Mouse (Mus musculus) testis, adult 2 months (tissue): Measurements from ENCODE around the gene Ribc2.

Experiments
- CTCF ChIP-seq: fragments of 200-500 bp; IDR thresholded peaks from 2 replicates; pipeline ENCODE4 v1.5.1; 2012; ENCODE audit warnings: low read depth, mild to moderate bottlenecking, inconsistent platforms, low read length, moderate library complexity; ENCODE audit not compliant: control insufficient read depth, insufficient read depth, insufficient replicate concordance
- POLR2A ChIP-seq: fragments of 200-500 bp; IDR thresholded peaks from 2 replicates; pipeline ENCODE4 v1.6.1; 2012; ENCODE audit warnings: low read depth, mild to moderate bottlenecking, inconsistent platforms, low read length, moderate library complexity; ENCODE audit not compliant: control insufficient read depth

DNA sequence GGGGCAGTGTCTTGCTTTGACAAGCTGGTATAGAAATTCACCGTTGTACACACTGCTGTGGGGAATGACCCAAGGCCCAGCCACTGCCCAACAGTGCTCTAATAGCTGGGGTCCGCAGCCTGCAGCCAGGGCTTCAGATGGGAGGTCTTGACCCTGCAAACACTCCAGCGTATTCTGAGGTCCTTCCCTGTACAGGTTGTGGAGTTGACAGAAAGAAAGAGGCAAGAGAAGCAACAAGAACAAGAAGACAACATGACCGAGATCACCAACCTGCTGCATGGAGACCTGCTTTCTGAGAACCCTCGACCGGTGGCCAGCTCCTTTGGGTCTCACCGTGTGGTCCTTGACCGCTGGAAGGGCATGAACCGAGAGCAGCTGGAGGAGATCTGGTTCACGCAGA, 9.4 kb downstream of the Ribc2 start:
- no peak for TF ChIP-seq POLR2A
- TF ChIP-seq CTCF: no peak
